Mouse (Mus musculus): ENCODE measurements around the gene Wdr83. TPM values are rescaled to one million over a fixed set of nuclear protein-coding genes. Genes with fewer than 3 reads are reported as not detected.

The Wdr83 gene
- polyA plus RNA-seq, 1 experiment from 2014 or later, result 38.7 TPM

DNA sequence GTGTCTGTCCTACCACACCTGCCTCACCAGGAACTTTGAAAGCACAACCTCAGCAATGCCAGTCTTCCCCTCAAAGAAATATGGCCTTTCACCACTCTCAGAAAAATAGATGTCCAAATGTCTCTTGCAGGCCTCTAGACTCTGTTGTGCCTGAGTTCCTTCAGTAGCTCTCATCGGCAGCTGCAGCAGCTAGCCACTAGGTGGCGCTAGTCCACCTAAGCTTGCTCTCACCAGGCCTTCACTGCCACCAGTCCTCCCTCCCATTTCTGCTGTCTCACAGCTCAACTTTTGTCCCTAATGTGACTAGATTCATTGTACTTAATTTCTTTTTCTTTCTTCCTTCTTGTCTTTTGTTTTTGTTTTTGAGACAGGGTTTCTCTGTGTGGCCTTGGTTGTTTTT, 4.1 kb downstream of the Wdr83 start:
- Histone ChIP-seq H3K9ac (no peak overlapping the region), H3K27me3 (replicated peaks) (no peaks in the 10 kb centered on the region), H3K4me3 (no peak overlapping the region), H3K9me3 (no peaks in the 10 kb centered on the region), H3K4me2 (no peak overlapping the region), H3K36me3 (peaks cover 59% of the 10 kb centered on the region), H3K4me1 (peaks cover 34% of the 10 kb centered on the region), H3K27ac (replicated peaks) (no peak overlapping the region)
- ATAC-seq (ENCODE audit: extremely low read depth, insufficient number of reproducible peaks, low FRiP score, low TSS enrichment), result no peak
- 0% methylated on average over 2 of the region's 2 CpGs for WGBS

DNA sequence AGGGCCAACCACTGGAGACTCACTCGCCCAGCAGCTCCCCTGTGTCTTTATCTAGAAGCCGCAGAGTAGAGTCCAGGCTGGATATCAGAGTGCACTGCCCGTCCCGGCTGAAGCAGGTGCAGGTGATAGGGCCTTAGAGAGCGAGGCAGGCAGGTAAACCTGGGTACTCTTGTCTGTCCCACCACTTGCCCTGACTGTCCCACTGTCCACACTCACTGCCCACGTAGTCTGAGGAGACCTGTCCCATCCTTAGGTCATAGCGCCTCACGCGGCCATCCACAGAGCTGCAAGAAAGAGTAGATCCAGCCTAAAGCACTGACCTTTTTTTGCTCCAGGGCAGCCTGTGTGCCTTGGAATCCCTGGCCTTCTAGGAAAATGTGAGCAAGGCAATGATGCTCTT, 5.1 kb downstream of the Wdr83 start:
- Histone ChIP-seq H3K27ac (replicated peaks) (no peak overlapping the region), H3K4me3 (no peak overlapping the region), H3K9ac (no peak overlapping the region), H3K36me3 (peaks cover 59% of the 10 kb centered on the region), H3K4me2 (no peak overlapping the region), H3K9me3 (no peaks in the 10 kb centered on the region), H3K4me1 (peaks cover 29% of the 10 kb centered on the region), H3K27me3 (replicated peaks) (no peaks in the 10 kb centered on the region)
- 65% methylated on average over 9 of the region's 9 CpGs for WGBS
- no peak for ATAC-seq (ENCODE audit: extremely low read depth, insufficient number of reproducible peaks, low FRiP score, low TSS enrichment)

DNA sequence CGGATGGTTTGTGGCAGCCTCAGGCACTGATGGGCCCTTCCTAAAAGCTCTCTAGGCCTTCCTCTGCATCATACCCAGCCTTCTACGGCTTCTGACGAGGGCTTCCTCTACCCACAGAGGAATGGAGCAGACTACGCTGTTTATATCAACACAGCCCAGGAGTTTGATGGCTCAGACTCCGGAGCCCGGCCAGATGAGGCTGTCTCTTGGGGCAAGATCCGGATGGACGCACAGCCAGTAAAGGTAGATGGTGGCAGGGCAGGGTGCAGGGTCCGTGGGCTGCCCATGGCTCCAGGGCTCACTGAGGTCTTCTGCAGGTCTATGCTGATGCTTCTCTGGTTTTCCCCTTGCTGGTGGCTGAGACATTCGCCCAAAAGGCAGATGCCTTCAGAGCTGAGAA, 6.5 kb downstream of the Wdr83 start:
- Histone ChIP-seq H3K36me3 (peaks cover 59% of the 10 kb centered on the region), H3K4me3 (no peak overlapping the region), H3K9me3 (no peaks in the 10 kb centered on the region), H3K27me3 (replicated peaks) (no peaks in the 10 kb centered on the region), H3K27ac (replicated peaks) (no peak overlapping the region), H3K9ac (no peak overlapping the region), H3K4me2 (no peak overlapping the region), H3K4me1 (peaks cover 28% of the 10 kb centered on the region)
- WGBS, result 94% methylated on average over 10 of the region's 10 CpGs
- ATAC-seq (ENCODE audit: extremely low read depth, insufficient number of reproducible peaks, low FRiP score, low TSS enrichment), result no peak

- no peak overlapping the region for H3K27ac ChIP-seq (replicated peaks)
- H3K27me3 ChIP-seq (replicated peaks), result no peaks in the 10 kb centered on the region
- no peak overlapping the region for H3K9ac ChIP-seq
- no peak overlapping the region for H3K4me2 ChIP-seq
- ATAC-seq (ENCODE audit: extremely low read depth, insufficient number of reproducible peaks, low FRiP score, low TSS enrichment), result no peak
- H3K4me3 ChIP-seq, result no peak overlapping the region
- 73% methylated on average over 10 of the region's 10 CpGs for WGBS
- H3K9me3 ChIP-seq, result no peaks in the 10 kb centered on the region
- H3K4me1 ChIP-seq, result peaks cover 24% of the 10 kb centered on the region
- peaks cover 57% of the 10 kb centered on the region for H3K36me3 ChIP-seq
Measured at GRCm38 (mm10) chr8:85074167-85074566, 6.9 kb downstream of the Wdr83 start.

GRCm38 (mm10) chr8:85073041-85073612, 8.0 kb downstream of the Wdr83 start:
- WGBS, result 87% methylated on average over 15 of the region's 15 CpGs
- H3K27me3 ChIP-seq (replicated peaks), result no peaks in the 10 kb centered on the region
- no peak for ATAC-seq (ENCODE audit: extremely low read depth, insufficient number of reproducible peaks, low FRiP score, low TSS enrichment)
- no peak overlapping the region for H3K27ac ChIP-seq (replicated peaks)
- H3K4me3 ChIP-seq, result peak overlapping the region; percentile 96; the same call in 1 of the 2 replicates
- no peak overlapping the region; the same call in 1 of the 2 replicates for H3K9ac ChIP-seq
- H3K4me2 ChIP-seq, result peak overlapping the region; percentile 86
- peaks cover 17% of the 10 kb centered on the region for H3K4me1 ChIP-seq
- H3K9me3 ChIP-seq, result no peaks in the 10 kb centered on the region
- peaks cover 48% of the 10 kb centered on the region for H3K36me3 ChIP-seq

GRCm38 (mm10) chr8:85072364-85072929, 8.7 kb downstream of the Wdr83 start:
- 33% methylated on average over 9 of the region's 9 CpGs for WGBS
- Histone ChIP-seq H3K27ac (replicated peaks) (peak overlapping the region; percentile 98), H3K4me1 (peaks cover 17% of the 10 kb centered on the region), H3K36me3 (peaks cover 42% of the 10 kb centered on the region), H3K9me3 (no peaks in the 10 kb centered on the region), H3K4me3 (peak overlapping the region; percentile 96), H3K4me2 (peak overlapping the region; percentile 86), H3K9ac (peak overlapping the region; percentile 95), H3K27me3 (replicated peaks) (no peaks in the 10 kb centered on the region)
- no peak for ATAC-seq (ENCODE audit: extremely low read depth, insufficient number of reproducible peaks, low FRiP score, low TSS enrichment)

GRCm38 (mm10) chr8:85071514-85072281, 9.4 kb downstream of the Wdr83 start, which contains the start of gene Dhps:
Gene Dhps (plus strand): TSS chr8:85071757.
- H3K27ac ChIP-seq (replicated peaks), result peak within 1 kb of the TSS; percentile 98
- no peaks in the 10 kb centered on the region for H3K27me3 ChIP-seq (replicated peaks)
- H3K9me3 ChIP-seq, result no peaks in the 10 kb centered on the region
- peaks cover 40% of the 10 kb centered on the region for H3K36me3 ChIP-seq
- peak within 1 kb of the TSS; percentile 86 for H3K4me2 ChIP-seq
- ATAC-seq (ENCODE audit: extremely low read depth, insufficient number of reproducible peaks, low FRiP score, low TSS enrichment), result peak; percentile 83
- WGBS, result under 1% methylated on average over 65 of the region's 68 CpGs
- peak within 1 kb of the TSS; percentile 96 for H3K4me3 ChIP-seq
- H3K9ac ChIP-seq, result peak within 1 kb of the TSS; percentile 95
- H3K4me1 ChIP-seq, result peaks cover 17% of the 10 kb centered on the region

- H3K27me3 ChIP-seq (replicated peaks), result no peaks in the 10 kb centered on the region
- peak overlapping the region; percentile 96 for H3K4me3 ChIP-seq
- H3K9me3 ChIP-seq, result no peaks in the 10 kb centered on the region
- H3K4me2 ChIP-seq, result peak overlapping the region; percentile 86
- H3K4me1 ChIP-seq, result peaks cover 17% of the 10 kb centered on the region
- H3K9ac ChIP-seq, result peak overlapping the region; percentile 95
- no peak for ATAC-seq (ENCODE audit: extremely low read depth, insufficient number of reproducible peaks, low FRiP score, low TSS enrichment)
- peaks cover 40% of the 10 kb centered on the region for H3K36me3 ChIP-seq
- 80% methylated on average over 5 of the region's 5 CpGs for WGBS
- peak overlapping the region; percentile 98 for H3K27ac ChIP-seq (replicated peaks)
Measured at GRCm38 (mm10) chr8:85071041-85071440, 10.1 kb downstream of the Wdr83 start.

DNA sequence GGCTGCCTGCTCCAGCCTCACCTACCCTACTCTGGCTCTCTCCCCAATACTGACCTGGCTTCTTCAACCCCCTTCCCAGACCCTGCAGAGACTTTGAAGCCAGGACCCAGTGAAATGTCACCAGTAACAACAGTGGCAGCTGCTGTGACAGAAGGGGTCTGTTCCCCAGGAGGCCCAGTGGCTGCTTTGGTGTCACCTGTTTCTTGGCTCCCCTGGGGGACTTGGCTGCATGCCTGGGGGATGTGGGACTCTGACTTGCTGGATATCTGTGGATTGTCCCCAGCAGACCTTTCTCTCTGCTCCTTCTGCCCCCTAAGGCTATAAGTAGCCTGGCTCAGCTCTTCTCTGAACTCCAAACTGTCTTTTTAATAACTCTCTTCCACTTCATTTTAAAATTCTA, 13.1 kb downstream of the Wdr83 start, which contains the start of gene Gm5741:
Gene Gm5741 (minus strand): TSS at position 1 of the 400 bp plus-strand sequence.
- no peak within 1 kb of the TSS for H3K4me2 ChIP-seq
- no peak within 1 kb of the TSS for H3K9ac ChIP-seq

DNA sequence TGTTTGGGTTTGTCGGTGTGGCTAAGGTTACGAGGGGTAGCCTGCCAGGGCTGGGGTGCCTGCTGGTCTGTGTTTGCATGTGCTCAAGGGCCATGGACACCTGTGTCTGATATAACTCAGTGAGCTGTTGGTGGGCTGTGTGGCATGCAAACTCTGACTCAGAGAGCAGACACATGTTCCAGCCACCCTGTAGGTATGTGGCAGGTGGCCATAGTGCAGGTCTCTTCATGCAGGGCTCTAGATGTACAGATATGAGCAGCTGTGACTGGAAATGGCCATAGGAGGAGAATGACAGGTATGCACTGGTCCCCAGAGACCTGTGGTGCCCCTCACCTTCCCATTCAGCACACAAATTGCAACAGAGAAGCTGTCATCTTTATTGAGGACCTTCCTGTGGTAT, 14.0 kb downstream of the Wdr83 start:
- Histone ChIP-seq H3K27me3 (replicated peaks) (no peaks in the 10 kb centered on the region), H3K9me3 (no peaks in the 10 kb centered on the region), H3K4me2 (no peak overlapping the region), H3K4me3 (no peak overlapping the region), H3K27ac (replicated peaks) (no peak overlapping the region), H3K9ac (no peak overlapping the region), H3K4me1 (peaks cover 7% of the 10 kb centered on the region), H3K36me3 (peaks cover 35% of the 10 kb centered on the region)
- WGBS, result 85% methylated on average over 2 of the region's 2 CpGs
- no peak for ATAC-seq (ENCODE audit: extremely low read depth, insufficient number of reproducible peaks, low FRiP score, low TSS enrichment)

More for the DNA sequence above, 13.1 kb downstream of the Wdr83 start, which contains the start of gene Gm5741:
- H3K27ac ChIP-seq (replicated peaks), result no peak within 1 kb of the TSS
- ATAC-seq (ENCODE audit: extremely low read depth, insufficient number of reproducible peaks, low FRiP score, low TSS enrichment), result no peak
- no peak within 1 kb of the TSS for H3K4me3 ChIP-seq
- H3K9me3 ChIP-seq, result no peaks in the 10 kb centered on the region
- H3K27me3 ChIP-seq (replicated peaks), result no peaks in the 10 kb centered on the region
- H3K4me1 ChIP-seq, result peaks cover 15% of the 10 kb centered on the region
- H3K36me3 ChIP-seq, result peaks cover 28% of the 10 kb centered on the region

DNA sequence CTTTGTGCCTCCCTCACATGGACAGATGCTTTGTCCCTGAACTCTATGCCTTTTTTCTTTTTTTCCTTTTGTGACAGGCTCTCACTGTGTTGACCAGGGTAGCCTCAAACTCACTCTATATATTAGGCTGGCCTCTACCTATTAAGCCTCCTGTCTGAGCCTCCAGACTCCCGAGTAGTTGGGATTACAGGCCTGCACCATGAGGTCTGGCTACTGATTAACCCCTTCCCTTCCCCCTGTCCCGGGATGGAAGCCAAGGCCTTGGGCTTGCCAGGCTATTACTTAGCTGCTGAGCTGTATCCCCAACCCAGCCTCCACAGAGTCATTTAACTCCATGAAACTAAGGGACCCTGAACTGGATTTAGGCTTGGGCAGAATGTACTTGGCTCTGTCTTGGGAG, 15.9 kb downstream of the Wdr83 start:
- Histone ChIP-seq H3K9me3 (no peaks in the 10 kb centered on the region), H3K9ac (no peak overlapping the region), H3K4me1 (peaks cover 10% of the 10 kb centered on the region), H3K36me3 (peaks cover 37% of the 10 kb centered on the region), H3K4me2 (no peak overlapping the region), H3K27me3 (replicated peaks) (no peaks in the 10 kb centered on the region), H3K4me3 (no peak overlapping the region), H3K27ac (replicated peaks) (no peak overlapping the region)
- no peak for ATAC-seq (ENCODE audit: extremely low read depth, insufficient number of reproducible peaks, low FRiP score, low TSS enrichment)
- 38% methylated on average over 2 of the region's 2 CpGs for WGBS
